Mouse (Mus musculus) small intestine, adult 2 months (tissue): ENCODE measurements at regions not wholly inside any gene's neighbourhood (a gene's known extent, or its start where the extent isn't known, plus 50 kb on each side); places are given as distances from the start of the nearest gene placed in this dataset.

Source experiments
- H3K27ac ChIP-seq: fragments of 200-500 bp; 2 replicates; pipeline ENCODE4 v1.5.1; 2012; ENCODE audit warnings: low read depth, low read length, control low read depth, inconsistent platforms; ENCODE audit not compliant: insufficient read depth
- H3K27me3 ChIP-seq: fragments of 200-500 bp; 2 replicates; pipeline ENCODE4 v1.6.1; 2012; ENCODE audit warnings: mild to moderate bottlenecking, moderate library complexity, low read length, inconsistent platforms; ENCODE audit not compliant: control insufficient read depth, insufficient read depth
- H3K36me3 ChIP-seq: fragments of 200-500 bp; 2 replicates; pipeline ENCODE4 v1.6.1; 2012; ENCODE audit warnings: mild to moderate bottlenecking, low read length, control low read depth, inconsistent platforms; ENCODE audit not compliant: control insufficient read depth, insufficient read depth
- H3K4me1 ChIP-seq: fragments of 200-500 bp; 2 replicates; pipeline ENCODE4 v1.6.1; 2012; ENCODE audit warnings: low read length, inconsistent platforms, mixed read lengths; ENCODE audit not compliant: control insufficient read depth, insufficient read depth, insufficient read length
- H3K4me3 ChIP-seq: fragments of 200-500 bp; 2 replicates; pipeline ENCODE4 v1.5.1; 2012; ENCODE audit warnings: low read depth, mild to moderate bottlenecking, control low read depth, inconsistent platforms, low read length, moderate library complexity
- CTCF ChIP-seq: fragments of 200-500 bp; IDR thresholded peaks from 2 replicates; pipeline ENCODE4 v1.5.1; 2012; ENCODE audit warnings: low read depth, mild to moderate bottlenecking, control low read depth, inconsistent platforms, low read length, moderate library complexity, mixed read lengths; ENCODE audit not compliant: insufficient replicate concordance, insufficient read length; ENCODE audit errors: extremely low read depth
- POLR2A ChIP-seq: fragments of 200-500 bp; IDR thresholded peaks from 2 replicates; pipeline ENCODE4 v1.6.1; 2012; ENCODE audit warnings: low read depth, mild to moderate bottlenecking, control low read depth, inconsistent platforms, low read length, moderate library complexity
- WGBS: fragments of 180-500 bp; shearing (Covaris S2); methylation state at CpG from one replicate; pipeline ENCODE4 v1.1.7; 2018; 5-methylcytosine and 5-hydroxymethylcytosine counted together

DNA sequence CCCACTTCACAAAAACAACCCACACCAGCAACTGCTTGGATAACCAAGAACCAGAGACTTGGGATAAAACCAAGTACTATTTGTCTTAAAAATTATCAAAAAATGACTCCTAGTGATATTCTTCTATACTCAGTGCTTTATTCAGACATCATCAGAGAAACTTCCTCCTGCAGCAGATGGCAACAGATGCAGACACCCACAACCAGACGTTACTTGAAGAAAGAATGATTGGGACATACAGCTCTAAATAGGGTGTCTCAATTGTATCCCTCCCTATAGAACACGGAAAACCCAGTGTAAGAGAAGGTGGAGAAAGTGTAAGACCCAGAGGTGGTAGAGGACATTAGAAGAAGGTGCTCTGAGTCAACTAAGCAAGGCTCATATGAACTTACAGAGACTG lies 569.6 kb downstream of the Rapgef2 start:
- Histone ChIP-seq H3K27me3 (no peaks in the 10 kb centered on the region), H3K4me3 (no peak overlapping the region), H3K4me1 (no peaks in the 10 kb centered on the region), H3K36me3 (no peaks in the 10 kb centered on the region), H3K27ac (no peak overlapping the region)
- no peak for TF ChIP-seq POLR2A
- TF ChIP-seq CTCF: no peak
- WGBS: 79% methylated on average over 2 of the region's 2 CpGs

DNA sequence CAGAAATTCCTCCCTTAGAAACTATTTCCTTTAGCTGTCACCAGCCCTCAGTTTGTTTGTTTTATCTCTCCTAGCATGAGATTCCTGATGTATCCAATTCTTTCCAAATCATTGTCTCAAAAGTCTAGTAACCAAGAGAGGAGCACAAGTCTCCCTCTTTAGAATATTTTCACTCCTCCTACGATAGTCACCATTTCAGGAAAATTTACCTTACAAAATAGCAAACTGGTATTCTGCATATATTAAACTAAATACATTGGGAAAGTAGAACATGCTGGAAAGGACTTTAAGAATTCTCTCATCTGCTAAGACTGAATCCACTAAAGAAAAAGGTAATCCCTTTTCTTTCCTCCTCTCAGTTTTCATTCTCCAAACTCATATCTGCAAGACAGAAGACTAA lies 578.6 kb downstream of the Rapgef2 start:
- Histone ChIP-seq H3K36me3 (no peaks in the 10 kb centered on the region), H3K4me1 (no peaks in the 10 kb centered on the region), H3K4me3 (no peak overlapping the region), H3K27ac (no peak overlapping the region), H3K27me3 (no peaks in the 10 kb centered on the region)
- WGBS: 65% methylated on average over 1 of the region's 1 CpGs
- TF ChIP-seq CTCF (no peak), POLR2A (no peak)

GRCm38 (mm10) chr3:78698936-78699335 lies 587.4 kb downstream of the Rapgef2 start:
- Histone ChIP-seq H3K27ac (no peak overlapping the region), H3K27me3 (no peaks in the 10 kb centered on the region), H3K36me3 (no peaks in the 10 kb centered on the region), H3K4me3 (no peak overlapping the region), H3K4me1 (no peaks in the 10 kb centered on the region)
- no peak for TF ChIP-seq POLR2A
- TF ChIP-seq CTCF: no peak
- 29% methylated on average over 5 of the region's 5 CpGs for WGBS

DNA sequence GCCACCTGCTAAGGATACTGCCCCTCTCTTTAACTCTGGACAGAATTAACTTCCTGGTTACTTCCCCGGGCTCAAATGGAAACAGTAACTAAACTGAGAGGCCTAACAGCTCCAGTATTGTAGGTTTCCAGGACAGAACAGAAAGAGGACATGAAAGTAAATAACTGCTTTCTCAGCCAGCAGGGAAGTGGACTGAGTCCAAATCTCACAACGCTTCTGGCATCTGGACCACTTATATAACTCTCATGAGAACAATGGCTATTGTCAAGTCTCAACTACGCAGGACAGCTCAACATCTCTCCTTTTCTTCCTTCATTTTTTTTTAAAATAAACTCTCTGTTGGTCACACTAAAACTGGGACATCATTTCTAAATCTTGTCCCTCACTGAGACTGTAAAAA lies 594.8 kb downstream of the Rapgef2 start:
- no peak overlapping the region for H3K4me3 ChIP-seq
- no peaks in the 10 kb centered on the region for H3K36me3 ChIP-seq
- no peaks in the 10 kb centered on the region for H3K27me3 ChIP-seq
- 36% methylated on average over 3 of the region's 3 CpGs for WGBS
- H3K27ac ChIP-seq: no peak overlapping the region
- H3K4me1 ChIP-seq: no peaks in the 10 kb centered on the region
- TF ChIP-seq CTCF (no peak), POLR2A (no peak)

- Histone ChIP-seq H3K4me1 (no peaks in the 10 kb centered on the region), H3K27ac (no peak overlapping the region), H3K36me3 (no peaks in the 10 kb centered on the region), H3K4me3 (no peak overlapping the region), H3K27me3 (no peaks in the 10 kb centered on the region)
- TF ChIP-seq POLR2A (no peak), CTCF (no peak)
- 84% methylated on average over 1 of the region's 1 CpGs for WGBS
Measured at GRCm38 (mm10) chr3:78677656-78678055, 608.7 kb downstream of the Rapgef2 start.

DNA sequence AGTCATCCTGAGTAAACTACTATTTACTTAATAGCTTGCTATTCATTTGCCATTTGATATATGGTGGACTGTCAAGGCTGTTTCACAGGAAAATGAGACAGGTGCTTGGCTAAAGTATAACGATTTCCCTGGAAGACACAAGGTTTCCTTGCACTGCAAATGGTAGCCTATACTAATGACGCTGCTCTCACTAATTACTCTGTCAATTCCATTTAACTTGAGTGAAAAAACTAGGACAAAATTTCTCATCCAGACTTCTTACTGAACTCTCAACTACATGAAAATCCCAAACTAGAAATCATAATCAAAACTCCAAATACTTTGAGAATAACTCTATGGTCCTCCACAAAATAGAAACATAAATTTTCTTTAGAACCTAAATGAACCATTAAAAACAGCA lies 609.5 kb downstream of the Rapgef2 start:
- TF ChIP-seq CTCF (no peak), POLR2A (no peak)
- Histone ChIP-seq H3K36me3 (no peaks in the 10 kb centered on the region), H3K27ac (no peak overlapping the region), H3K27me3 (no peaks in the 10 kb centered on the region), H3K4me1 (no peaks in the 10 kb centered on the region), H3K4me3 (no peak overlapping the region)
- 86% methylated on average over 2 of the region's 2 CpGs for WGBS

DNA sequence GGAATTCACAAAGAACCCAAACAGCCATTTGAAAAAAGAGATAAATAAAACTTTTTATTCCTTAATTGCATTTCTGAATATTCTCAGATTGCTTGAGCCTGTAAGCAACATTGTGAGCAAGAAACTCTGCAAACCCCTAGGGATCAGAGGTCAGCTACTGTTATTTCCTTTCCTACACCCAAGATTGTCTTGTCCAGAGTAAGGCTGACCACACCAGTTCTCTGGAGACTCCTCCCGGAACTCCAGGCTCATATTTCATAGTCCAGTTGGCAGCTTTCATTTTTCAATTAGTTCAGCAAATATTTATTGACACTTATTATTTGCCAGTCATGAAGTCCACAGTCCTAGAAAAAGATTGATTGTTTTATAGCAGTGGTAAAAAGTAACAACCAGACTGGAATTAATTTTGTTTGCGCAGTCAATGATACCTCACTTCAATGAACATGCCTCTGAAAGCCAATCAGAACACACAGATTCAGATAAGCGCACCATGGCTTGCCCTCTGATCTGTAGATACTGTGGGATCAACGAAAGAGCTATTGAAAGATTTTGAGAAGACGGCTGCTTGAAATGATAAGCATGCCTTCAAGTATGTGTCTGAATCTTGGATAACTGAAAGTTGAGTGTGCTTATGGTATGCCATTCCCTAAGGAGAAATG lies 611.7 kb downstream of the Rapgef2 start:
- Histone ChIP-seq H3K27ac (no peak overlapping the region), H3K4me3 (no peak overlapping the region), H3K27me3 (no peaks in the 10 kb centered on the region), H3K4me1 (no peaks in the 10 kb centered on the region), H3K36me3 (no peaks in the 10 kb centered on the region)
- TF ChIP-seq POLR2A (no peak), CTCF (no peak)
- 27% methylated on average over 5 of the region's 5 CpGs for WGBS

- no peak for TF ChIP-seq POLR2A
- no peak for TF ChIP-seq CTCF
- Histone ChIP-seq H3K4me3 (no peak overlapping the region), H3K36me3 (no peaks in the 10 kb centered on the region)
Measured at GRCm38 (mm10) chr3:78668050-78668449, 618.3 kb downstream of the Rapgef2 start.

More at GRCm38 (mm10) chr3:78668050-78668449, 618.3 kb downstream of the Rapgef2 start:
- Histone ChIP-seq H3K27ac (no peak overlapping the region), H3K4me1 (no peaks in the 10 kb centered on the region), H3K27me3 (no peaks in the 10 kb centered on the region)
